In the genomic region with DNA sequence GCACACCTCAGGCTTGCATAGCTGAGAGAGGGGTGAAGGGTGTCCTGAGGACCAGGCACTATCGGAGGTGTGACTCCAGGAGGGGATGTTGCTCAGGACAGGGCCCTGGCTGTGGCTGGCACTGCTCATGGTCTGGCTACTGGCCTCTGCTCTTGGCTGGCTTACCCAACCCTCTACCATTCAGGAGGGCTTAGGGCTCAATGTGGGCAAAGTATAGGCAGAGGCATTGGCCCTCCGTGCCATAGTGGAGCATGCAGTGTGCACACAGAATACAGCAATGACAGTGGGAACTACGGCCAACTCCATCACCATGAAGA, we compare ENCODE assay signal across 8 mouse cellular contexts.
A peak's percentile ranks its signal among the peaks of the same experiment; 100 is the strongest.
DNase-seq lines count a peak whose midpoint lies in the region; ATAC-seq and TF ChIP-seq lines count a peak whose summit lies in the region.

No protein-coding gene starts in this region.

- H3K4me1 ChIP-seq in heart, adult 2 months (ENCODE audit: control insufficient read depth, insufficient read depth, low read length), result peaks cover 14% of the 10 kb centered on the region
- peaks cover 28% of the 10 kb centered on the region for H3K4me1 ChIP-seq in lung, postnatal 0 days (ENCODE audit: insufficient read depth, low read depth, low read length)
- H3K4me1 ChIP-seq in lung, adult 2 months (ENCODE audit: control insufficient read depth, insufficient read depth, low read length), result peaks cover 18% of the 10 kb centered on the region
- peaks cover 29% of the 10 kb centered on the region for H3K4me1 ChIP-seq in liver, embryonic 12.5 days

- ATAC-seq in lung, postnatal 0 days, result peak; percentile 26
- no peak for ATAC-seq in liver, embryonic 12.5 days

- H3K9me3 ChIP-seq in lung, postnatal 0 days (ENCODE audit: low read length), result no peaks in the 10 kb centered on the region
- H3K9me3 ChIP-seq in liver, embryonic 12.5 days (replicated peaks), result no peaks in the 10 kb centered on the region

- no peak overlapping the region for H3K4me3 ChIP-seq in heart, adult 2 months
- no peak overlapping the region for H3K4me3 ChIP-seq in lung, postnatal 0 days (ENCODE audit: low read depth, low read length)
- H3K4me3 ChIP-seq in lung, adult 2 months (replicated peaks; ENCODE audit: extremely low read depth, low read depth, low read length), result no peak overlapping the region
- no peak overlapping the region for H3K4me3 ChIP-seq in liver, embryonic 12.5 days

- TF ChIP-seq EP300 in heart, adult 2 months (IDR thresholded peaks at IDR 0.05; ENCODE audit: insufficient read depth, low read depth, low read length), result no peak
- no peak for TF ChIP-seq EP300 in lung, postnatal 0 days (IDR thresholded peaks at IDR 0.05)

- TF ChIP-seq CTCF in heart, adult 2 months (IDR thresholded peaks at IDR 0.05), result no peak
- TF ChIP-seq CTCF in lung, postnatal 0 days (IDR thresholded peaks at IDR 0.05), result no peak
- no peak for TF ChIP-seq CTCF in lung, adult 2 months (IDR thresholded peaks at IDR 0.05; ENCODE audit: insufficient read depth, low read length)

- 74% methylated on average over 3 of the region's 3 CpGs for WGBS in heart, adult 2 months
- 40% methylated on average over 3 of the region's 3 CpGs for WGBS in lung, postnatal 0 days
- 72% methylated on average over 3 of the region's 3 CpGs for WGBS in lung, adult 2 months
- 85% methylated on average over 3 of the region's 3 CpGs for WGBS in liver, embryonic 12.5 days (ENCODE audit: insufficient replicate concordance)

- no peak for DNase-seq in heart, adult 2 months
- no peak for DNase-seq in heart, postnatal 10 days
- no peak for DNase-seq in lung, postnatal 0 days (ENCODE audit: low spot score)
- DNase-seq in lung, adult 2 months, result no peak
- no peak for DNase-seq in adrenal gland, postnatal 10 days
- no peak for DNase-seq in cerebellum, postnatal 25 days
- DNase-seq in layer of hippocampus, postnatal 36 days, result no peak

- H3K79me2 ChIP-seq in heart, adult 2 months (replicated peaks; ENCODE audit: control insufficient read depth, insufficient read depth, low read length), result no peaks in the 10 kb centered on the region

- H3K36me3 ChIP-seq in heart, adult 2 months (ENCODE audit: control insufficient read depth, insufficient read depth, low read length), result no peaks in the 10 kb centered on the region
- H3K36me3 ChIP-seq in lung, postnatal 0 days (ENCODE audit: insufficient read depth, low read length), result no peaks in the 10 kb centered on the region
- H3K36me3 ChIP-seq in liver, embryonic 12.5 days, result peaks cover 21% of the 10 kb centered on the region

- H3K27ac ChIP-seq in heart, adult 2 months, result peak overlapping the region; percentile 38
- peak overlapping the region; percentile 77 for H3K27ac ChIP-seq in lung, postnatal 0 days (ENCODE audit: low read length)
- 0 out of 2 replicates have a peak overlapping the region, but pooled peaks have one; percentile 8 for H3K27ac ChIP-seq in liver, embryonic 12.5 days

- H3K9ac ChIP-seq in heart, adult 2 months (ENCODE audit: low read depth, low read length), result no peak overlapping the region
- no peak overlapping the region for H3K9ac ChIP-seq in lung, postnatal 0 days (replicated peaks; ENCODE audit: low read depth)
- H3K9ac ChIP-seq in liver, embryonic 12.5 days, result no peak overlapping the region

- H3K4me2 ChIP-seq in lung, postnatal 0 days (replicated peaks; ENCODE audit: low read depth, low read length), result peak overlapping the region; percentile 25; the same call in 1 of the 2 replicates
- no peak overlapping the region for H3K4me2 ChIP-seq in liver, embryonic 12.5 days

- H3K27me3 ChIP-seq in heart, adult 2 months (ENCODE audit: control insufficient read depth, insufficient read depth, low read length), result no peaks in the 10 kb centered on the region
- no peaks in the 10 kb centered on the region for H3K27me3 ChIP-seq in lung, postnatal 0 days (replicated peaks; ENCODE audit: insufficient read depth, low read length)
- no peaks in the 10 kb centered on the region for H3K27me3 ChIP-seq in liver, embryonic 12.5 days (replicated peaks)

- intact Hi-C loops in heart, adult 2 months (cut with DNase I), result no loop called here
- intact Hi-C loops in heart, postnatal 10 days (cut with DNase I), result loop anchor here (5.0 kb wide), 1 partner anchor 618 kb away; a partner anchor contains a TSS

- TF ChIP-seq POLR2A in heart, adult 2 months (IDR thresholded peaks at IDR 0.05; ENCODE audit: insufficient read depth, low read depth, low read length), result no peak
- no peak for TF ChIP-seq POLR2A in lung, adult 2 months (IDR thresholded peaks at IDR 0.05; ENCODE audit: borderline replicate concordance, extremely low read depth, low read depth, low read length)

Comparison
In these comparisons a context has a peak if more than half of its experiments do, and no peak if none do; other contexts are left out.
1. H3K27ac ChIP-seq: peak in every context shown above with its lines; median percentile 77 in lung, postnatal 0 days; 38 in heart, adult 2 months; 8 in liver, embryonic 12.5 days.